Mouse (Mus musculus) adrenal gland, postnatal 36 days (tissue): ENCODE measurements around the gene Cbr3. TPM values are rescaled to one million over a fixed set of nuclear protein-coding genes. Genes with fewer than 3 reads are reported as not detected.
A peak's percentile ranks its signal among the peaks of the same experiment; 100 is the strongest.

Experiments used
- DNase-seq, 2 experiments: peaks; one replicate each; pipeline ENCODE4 v3.0.0; 2021; ENCODE audit warnings: mixed read lengths in 1 of 2
- total RNA-seq, 2 experiments: library from RNA; stranded (reverse); gene quantifications; 2 replicates each; pipeline ENCODE4 v1.2.3; 2021

Cbr3 gene
- total RNA-seq, 2 experiments from 2014 or later = 6.3 to 9.5 TPM

- DNase-seq = peak; percentile 100
Observed at GRCm38 (mm10) chr16:93711411-93712188, 28.6 kb downstream of the Cbr3 start, which contains the start of gene Dop1b. TSS of gene Dop1b (plus strand) at chr16:93711904.

GRCm38 (mm10) chr16:93712189-93712885 is 29.3 kb downstream of the Cbr3 start:
- no peak for DNase-seq

GRCm38 (mm10) chr16:93712966-93713365 is 30.0 kb downstream of the Cbr3 start:
- no peak for DNase-seq

GRCm38 (mm10) chr16:93714426-93714825 is 31.4 kb downstream of the Cbr3 start:
- no peak for DNase-seq

- DNase-seq = no peak
Observed at GRCm38 (mm10) chr16:93715826-93716225, 32.8 kb downstream of the Cbr3 start.

GRCm38 (mm10) chr16:93717299-93717703 is 34.3 kb downstream of the Cbr3 start:
- DNase-seq = peak; percentile 45 to 76

GRCm38 (mm10) chr16:93721771-93722170 is 38.8 kb downstream of the Cbr3 start:
- DNase-seq = no peak

GRCm38 (mm10) chr16:93722476-93722875 is 39.5 kb downstream of the Cbr3 start:
- no peak for DNase-seq

- DNase-seq = no peak
Observed at GRCm38 (mm10) chr16:93725417-93726144, 42.6 kb downstream of the Cbr3 start.

- no peak for DNase-seq
Observed at GRCm38 (mm10) chr16:93726186-93726585, 43.2 kb downstream of the Cbr3 start.

- no peak for DNase-seq
Observed at GRCm38 (mm10) chr16:93728676-93729075, 45.7 kb downstream of the Cbr3 start.

GRCm38 (mm10) chr16:93729801-93730721 is 47.0 kb downstream of the Cbr3 start:
- DNase-seq = no peak

- no peak for DNase-seq
Observed at GRCm38 (mm10) chr16:93731310-93731709, 48.3 kb downstream of the Cbr3 start.

- DNase-seq = no peak
Observed at GRCm38 (mm10) chr16:93732875-93733569, 50.0 kb downstream of the Cbr3 start.

GRCm38 (mm10) chr16:93739251-93739650 is 56.2 kb downstream of the Cbr3 start:
- DNase-seq = no peak

Other genes starting within 250 kb of the Cbr3 start
- 1 to 10 TPM; 2.7 to 6.2 TPM for gene Setd4, start 79.2 kb upstream of the Cbr3 start, total RNA-seq
- 100 to 1,000 TPM in 1 of 2 experiments, 10 to 100 TPM in 1; 63.7 to 116 TPM for gene Cbr1, start 77.4 kb upstream of the Cbr3 start, total RNA-seq
- gene Gm5678, start 55.1 kb upstream of the Cbr3 start, total RNA-seq = 1 to 10 TPM; 4.1 to 5.6 TPM
- gene Dop1b, start 28.7 kb downstream of the Cbr3 start, total RNA-seq = 10 to 100 TPM; 16.4 to 16.7 TPM
- gene Morc3, start 148.9 kb downstream of the Cbr3 start, total RNA-seq = 10 to 100 TPM; 28.9 to 44.8 TPM
- 1 to 10 TPM; 3.0 to 3.9 TPM for gene Chaf1b, start 200.7 kb downstream of the Cbr3 start, total RNA-seq